Mouse (Mus musculus) common myeloid progenitor, adult 5-6 weeks (primary cell): ENCODE data around the gene Lrrc52. TPM values are rescaled to one million over a fixed set of nuclear protein-coding genes. Genes with fewer than 3 reads are reported as not detected.

Source experiments
- ATAC-seq: replicated peaks from 2 replicates; pipeline ENCODE4 v1.8.0; 2016; ENCODE audit warnings: low read depth, mild to moderate bottlenecking, moderate TSS enrichment, inconsistent platforms; ENCODE audit not compliant: poor library complexity, severe bottlenecking
- total RNA-seq: library from RNA; stranded (forward); fragments of 200-1000, 187-1606 nt; gene quantifications from 2 replicates; pipeline ENCODE4 v1.2.3, GENCODE M21; 2017

The Lrrc52 gene
- total RNA-seq, 1 experiment from 2014 or later = not detected

DNA sequence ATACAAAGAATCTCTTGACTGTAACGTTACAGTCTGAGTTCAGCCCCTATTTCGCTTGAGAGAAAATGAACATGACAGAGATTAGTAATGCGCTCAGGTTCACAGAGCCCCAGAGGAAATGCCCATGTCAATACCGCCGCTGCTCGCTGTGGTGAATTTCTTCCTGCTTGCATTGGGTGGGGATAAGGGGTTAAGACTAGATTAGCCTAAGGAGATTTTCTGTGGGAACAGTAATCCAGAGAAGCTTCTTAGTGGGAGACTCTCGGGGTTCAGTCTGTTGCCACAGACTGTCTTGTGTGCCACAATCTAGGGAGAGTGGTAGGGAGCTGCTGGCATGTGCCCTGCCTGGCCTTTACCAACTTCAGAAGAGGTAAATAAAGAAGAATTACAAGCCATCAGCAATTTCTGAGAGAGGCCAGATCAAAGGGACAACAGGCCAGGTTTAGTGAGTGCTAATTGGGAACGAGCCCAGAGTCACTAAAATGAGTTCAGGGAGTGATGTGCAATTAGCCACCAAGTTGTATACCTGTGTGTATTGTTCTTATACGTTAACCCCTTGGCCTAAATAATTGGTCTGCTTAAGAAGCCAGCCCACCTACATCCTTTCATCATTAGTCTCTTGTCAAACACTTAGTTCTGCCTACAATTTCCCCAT lies 28.2 kb downstream of the Lrrc52 start:
- ATAC-seq = no peak

DNA sequence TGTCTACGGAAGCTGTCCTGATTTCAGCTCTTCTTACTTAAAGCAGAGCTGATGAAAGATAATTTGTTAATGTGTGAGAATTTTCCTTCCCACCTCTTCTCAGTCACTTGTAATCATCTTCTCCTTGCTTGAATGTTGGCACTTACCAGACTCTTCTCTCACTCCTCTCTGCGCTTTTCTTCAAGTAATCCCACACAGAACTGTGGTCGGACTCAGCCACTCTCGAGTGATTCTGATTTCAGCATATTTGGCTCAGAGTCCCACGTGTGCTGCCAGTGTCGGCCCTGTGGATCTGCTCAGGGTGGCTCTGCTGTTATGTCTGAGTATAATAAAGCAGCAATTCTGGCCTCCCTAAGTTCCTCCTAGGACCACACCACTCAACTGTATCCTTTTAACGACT lies 29.5 kb downstream of the Lrrc52 start:
- no peak for ATAC-seq

- no peak for ATAC-seq
Observed at GRCm38 (mm10) chr1:167436186-167436975, 30.2 kb downstream of the Lrrc52 start.

DNA sequence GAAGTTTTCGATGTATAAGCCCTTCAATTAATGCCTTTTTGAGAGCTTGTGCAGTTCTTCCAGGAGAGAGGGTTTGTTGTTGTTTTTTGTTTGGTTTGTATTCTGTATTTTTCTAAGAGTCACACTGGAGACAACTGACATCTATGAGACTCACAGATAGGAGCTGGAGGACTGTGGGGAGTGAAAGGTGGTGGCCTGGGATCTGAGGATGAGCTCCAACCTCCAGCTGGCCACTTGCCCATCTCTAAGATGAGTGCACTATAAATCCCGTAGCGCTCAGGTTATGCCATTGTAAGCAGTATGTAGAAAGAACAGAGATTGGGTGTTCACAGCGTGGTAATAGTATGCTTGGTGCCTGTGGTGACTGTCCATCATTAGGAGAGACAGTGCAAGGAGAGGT lies 31.6 kb downstream of the Lrrc52 start:
- ATAC-seq = no peak

DNA sequence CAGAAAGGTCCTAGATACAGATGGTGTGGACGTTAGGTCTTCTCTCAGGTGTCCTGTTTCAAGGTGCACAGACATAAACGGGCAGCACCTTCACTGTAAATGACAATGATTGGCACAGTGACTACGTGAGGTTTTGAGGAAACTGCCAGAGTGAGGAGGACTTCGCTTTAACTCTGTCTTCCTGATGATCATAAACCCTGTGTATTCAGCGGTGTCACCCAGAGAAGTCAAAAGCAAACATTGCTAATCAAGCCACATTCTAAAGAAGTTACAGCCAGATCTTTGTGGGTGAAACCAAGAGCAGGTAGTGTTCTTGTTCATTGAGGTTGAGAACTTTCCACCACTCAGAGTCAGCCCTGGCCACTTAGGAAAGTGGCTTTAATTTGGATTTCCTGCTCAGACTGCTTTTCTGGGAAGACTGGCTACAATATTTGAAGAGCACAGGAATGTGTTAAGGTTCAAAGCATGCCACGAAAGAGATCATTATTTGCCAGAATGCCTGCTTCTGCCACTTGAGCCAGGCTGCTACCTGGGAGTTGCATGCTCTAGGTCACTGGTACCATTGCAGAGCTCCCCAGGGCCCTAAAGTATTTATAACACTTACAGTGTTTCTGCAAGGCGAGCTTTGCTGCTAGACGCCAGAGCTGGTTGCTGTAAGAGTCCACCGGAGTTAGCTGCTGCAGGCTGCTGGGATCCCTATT lies 35.5 kb downstream of the Lrrc52 start:
- ATAC-seq = no peak

- ATAC-seq = no peak
Observed at GRCm38 (mm10) chr1:167426681-167427080, 39.9 kb downstream of the Lrrc52 start.

- ATAC-seq = no peak
Observed at GRCm38 (mm10) chr1:167425572-167425971, 41.0 kb downstream of the Lrrc52 start.

GRCm38 (mm10) chr1:167422501-167423240 lies 43.9 kb downstream of the Lrrc52 start:
- no peak for ATAC-seq

GRCm38 (mm10) chr1:167414846-167415245 lies 51.7 kb downstream of the Lrrc52 start:
- peak; percentile 98 for ATAC-seq

GRCm38 (mm10) chr1:167411991-167412715 lies 54.4 kb downstream of the Lrrc52 start:
- no peak for ATAC-seq

DNA sequence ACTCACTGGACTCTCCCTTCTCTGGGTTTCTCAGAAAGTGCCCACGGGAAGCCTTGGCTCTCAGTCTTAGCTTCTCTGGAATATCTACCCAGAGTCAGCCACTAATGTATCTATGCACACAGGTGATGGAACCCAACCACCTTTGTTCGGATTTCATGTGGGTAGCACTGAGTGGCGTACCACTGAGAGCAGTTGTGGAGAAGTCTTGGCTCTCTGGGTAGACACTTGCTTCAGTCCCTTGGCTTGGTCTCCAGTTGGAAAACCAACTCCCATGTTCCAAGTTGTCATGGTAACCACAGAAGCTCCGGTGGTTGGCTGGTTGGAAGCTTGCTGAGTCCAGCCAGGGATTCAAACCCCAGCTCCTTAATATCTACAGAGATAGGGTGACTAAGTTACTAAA lies 57.0 kb downstream of the Lrrc52 start:
- ATAC-seq = no peak

- ATAC-seq = no peak
Observed at GRCm38 (mm10) chr1:167405237-167405636, 61.3 kb downstream of the Lrrc52 start.

Other genes with a start within 250 kb of the Lrrc52 start
- gene Uck2, start 181.5 kb downstream of the Lrrc52 start, total RNA-seq = 198 and 245 TPM in 2 replicates
- 194 and 220 TPM in 2 replicates for gene Tmco1, start 158.4 kb downstream of the Lrrc52 start, total RNA-seq
- gene Aldh9a1, start 116.8 kb downstream of the Lrrc52 start, total RNA-seq = 41.5 and 48.7 TPM in 2 replicates
- gene Mgst3, start 72.9 kb downstream of the Lrrc52 start, total RNA-seq = 10.4 and 10.7 TPM in 2 replicates
- 0.24 TPM in 1 of 2 replicates, not detected in the other for gene Rxrg, start 131.6 kb upstream of the Lrrc52 start, total RNA-seq
- not detected in 2 replicates for gene Lmx1a, start 222.5 kb upstream of the Lrrc52 start, total RNA-seq